Comparison of ENCODE assay signal across 13 mouse cellular contexts in the genomic region with DNA sequence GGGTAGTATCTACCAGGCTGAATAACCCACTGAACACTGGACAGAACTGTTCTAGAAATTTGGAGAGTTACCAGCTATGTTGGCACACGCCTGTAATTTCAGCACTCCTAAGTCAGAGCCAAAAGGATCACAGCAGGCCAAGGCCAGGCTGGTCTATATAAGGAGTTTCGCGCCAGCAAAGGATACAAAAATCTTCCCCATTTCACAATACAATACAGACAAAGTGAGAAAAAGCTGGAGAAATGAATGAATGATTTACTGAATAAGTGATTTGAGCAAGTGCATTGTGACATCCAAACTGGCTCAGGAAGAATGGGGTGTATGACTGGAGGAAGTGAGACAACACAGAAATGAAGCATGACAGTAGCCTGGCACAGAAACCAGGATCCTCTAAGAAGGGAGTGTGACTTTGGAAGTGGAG. TPM values are rescaled to one million over a fixed set of nuclear protein-coding genes. Genes with fewer than 3 reads are reported as not detected.
DNase-seq lines count a peak whose midpoint lies in the region; TF ChIP-seq lines count a peak whose summit lies in the region.
"Had no signal": no experiment of that assay in that cellular context is flagged by ENCODE, and none has a peak within 500 bp of the region (broad histone marks: within the 10 kb centered on the region; RNA-seq: fewer than 3 reads in every experiment).

No protein-coding gene starts in this region.

- peaks cover 79% of the 10 kb centered on the region for H3K79me2 ChIP-seq in MEL (ENCODE audit: control insufficient read depth, insufficient read depth, low read length, poor library complexity)

- no peak overlapping the region for H3K9ac ChIP-seq in MEL (ENCODE audit: control insufficient read depth, low read depth, low read length, poor library complexity, severe bottlenecking)
- H3K9ac ChIP-seq: embryonic facial prominence, embryonic 15.5 days; lung, embryonic 14.5 days had no signal

- H3K27ac ChIP-seq in MEL (ENCODE audit: control insufficient read depth, low read depth, low read length), result peak overlapping the region; percentile 0; the same call in 1 of the 2 replicates
- H3K27ac ChIP-seq: embryonic facial prominence, embryonic 15.5 days had no signal

- H3K9me3 ChIP-seq in MEL (replicated peaks; ENCODE audit: insufficient read depth, low read length), result no peaks in the 10 kb centered on the region
- H3K9me3 ChIP-seq: embryonic facial prominence, embryonic 15.5 days had no signal

- no peak for TF ChIP-seq EP300 in MEL (IDR thresholded peaks at IDR 0.05; ENCODE audit: low read depth in 1 of 2, low read length in 2 of 2)

- no peak overlapping the region for H3K4me3 ChIP-seq in MEL (ENCODE audit: control insufficient read depth in 1 of 2, insufficient read depth in 1 of 2, low read depth in 2 of 2, low read length in 2 of 2)
- H3K4me3 ChIP-seq: embryonic facial prominence, embryonic 15.5 days had no signal

- TF ChIP-seq CTCF in MEL (IDR thresholded peaks at IDR 0.05 in 2 of 3, conservative IDR thresholded peaks at IDR 0.05 in 1 of 3; ENCODE audit: control insufficient read depth in 1 of 3, insufficient read depth in 1 of 3, low read depth in 2 of 3, low read length in 3 of 3, poor library complexity in 1 of 3, severe bottlenecking in 1 of 3), result no peak

- peak; percentile 64 to 70 for DNase-seq in heart, postnatal 10 days
- no peak for DNase-seq in heart, adult 11 months
- DNase-seq in MEL (ENCODE audit: low read depth, low spot score), result peak; percentile 37
- peak; percentile 67 for DNase-seq in adrenal gland, postnatal 10 days
- DNase-seq in cerebellum, postnatal 25 days, result peak; percentile 52 to 63
- DNase-seq in gastrocnemius, postnatal 36 days, result no peak
- no peak for DNase-seq in thymus, postnatal 36 days
- no peak for DNase-seq in right cerebral cortex, adult 18-20 months
- DNase-seq: gastrocnemius, postnatal 10 days; kidney, adult 11 months; lung, embryonic 14.5 days; thymus, postnatal 14 days had no signal

- intact Hi-C loops in heart, postnatal 10 days (cut with DNase I), result no loop called here
- intact Hi-C loops in gastrocnemius, postnatal 36 days (cut with DNase I), result no loop called here

- no peak for TF ChIP-seq POLR2A in MEL (IDR thresholded peaks at IDR 0.05; ENCODE audit: control insufficient read depth in 1 of 2, insufficient read depth in 1 of 2, low read depth in 1 of 2, low read length in 2 of 2, poor library complexity in 1 of 2)

- TF ChIP-seq RAD21 in MEL (IDR thresholded peaks at IDR 0.05; ENCODE audit: low read depth, low read length), result no peak

- no peaks in the 10 kb centered on the region for H3K27me3 ChIP-seq in MEL (ENCODE audit: control insufficient read depth in 1 of 2, insufficient read depth in 2 of 2, low read length in 2 of 2)
- H3K27me3 ChIP-seq: embryonic facial prominence, embryonic 15.5 days had no signal

- peaks cover 20 to 26% of the 10 kb centered on the region in 2 experiments for H3K4me1 ChIP-seq in MEL (ENCODE audit: control insufficient read depth in 1 of 2, insufficient read depth in 2 of 2, low read length in 2 of 2)
- H3K4me1 ChIP-seq: embryonic facial prominence, embryonic 15.5 days had no signal

- peaks cover 21 to 44% of the 10 kb centered on the region in 2 experiments for H3K36me3 ChIP-seq in MEL (ENCODE audit: control insufficient read depth in 1 of 2, insufficient read depth in 2 of 2, low read length in 2 of 2)
- H3K36me3 ChIP-seq: embryonic facial prominence, embryonic 15.5 days had no signal

TF ChIP-seq in MEL, 35 proteins besides CTCF, POLR2A, EP300 and RAD21:
- TF ChIP-seq ELF1 (IDR thresholded peaks at IDR 0.05; ENCODE audit: low read depth, low read length) (no peak), MYC (IDR thresholded peaks at IDR 0.05; ENCODE audit: low read depth, low read length) (no peak), E2F4 (IDR thresholded peaks at IDR 0.05; ENCODE audit: borderline replicate concordance, low read depth, low read length) (no peak), BHLHE40 (IDR thresholded peaks at IDR 0.05; ENCODE audit: borderline replicate concordance, low read depth, low read length) (no peak), POLR2AphosphoS2 (IDR thresholded peaks at IDR 0.05; ENCODE audit: low read length) (no peak), JUND (IDR thresholded peaks at IDR 0.05; ENCODE audit: low read depth, low read length) (no peak), MAZ (IDR thresholded peaks at IDR 0.05; ENCODE audit: low read depth, low read length) (no peak), MAX (IDR thresholded peaks at IDR 0.05; ENCODE audit: low read length) (no peak), MYB (IDR thresholded peaks at IDR 0.05; ENCODE audit: low read depth, low read length) (no peak), NRF1 (IDR thresholded peaks at IDR 0.05; ENCODE audit: insufficient read depth, low read depth, low read length, poor library complexity, severe bottlenecking) (no peak)

RNA-seq across cellular contexts. Expression of gene Brd4, which starts 16.0 kb away (rescaled TPM):
- 10 to 100 TPM; 75.4 to 77.0 TPM for total RNA-seq in heart, postnatal 10 days (2021)
- 12.3 and 18.3 TPM in 2 replicates for total RNA-seq in MEL (2012; rRNA removed)
- polyA plus RNA-seq in MEL (2012; ENCODE audit: insufficient read depth in 1 of 2, insufficient read length in 2 of 2, low read depth in 1 of 2, low replicate concordance in 2 of 2, missing spikeins in 1 of 2), result 10 to 100 TPM in 1 of 2 experiments, not detected in 1; 91.4 TPM
- total RNA-seq in adrenal gland, postnatal 10 days (2021), result 10 to 100 TPM; 80.6 to 98.0 TPM
- total RNA-seq in gastrocnemius, postnatal 36 days (2021), result 10 to 100 TPM; 37.9 to 38.2 TPM

RNA-seq across cellular contexts. Expression of gene Akap8, which starts 52.5 kb away (rescaled TPM):
- 10 to 100 TPM; 62.0 to 72.8 TPM for total RNA-seq in heart, postnatal 10 days (2021)
- 80.3 and 101 TPM in 2 replicates for total RNA-seq in MEL (2012; rRNA removed)
- 100 to 1,000 TPM in 1 of 2 experiments, 10 to 100 TPM in 1; 77.9 to 127 TPM for polyA plus RNA-seq in MEL (2012; ENCODE audit: insufficient read depth in 1 of 2, insufficient read length in 2 of 2, low read depth in 1 of 2, low replicate concordance in 2 of 2, missing spikeins in 1 of 2)
- 10 to 100 TPM; 70.8 to 94.5 TPM for total RNA-seq in adrenal gland, postnatal 10 days (2021)
- 10 to 100 TPM; 26.5 to 38.3 TPM for total RNA-seq in gastrocnemius, postnatal 36 days (2021)

Comparison
In these comparisons a context has a peak if more than half of its experiments do, and no peak if none do; other contexts are left out.
1. DNase-seq: peak in heart, postnatal 10 days (2 of 2), MEL (single experiment), adrenal gland, postnatal 10 days (single experiment) and cerebellum, postnatal 25 days (2 of 2); none in heart, adult 11 months (single experiment), gastrocnemius, postnatal 36 days (0 of 2), thymus, postnatal 36 days (0 of 2) and right cerebral cortex, adult 18-20 months (single experiment).